Mouse (Mus musculus): ENCODE results near the gene Tfdp1.
A peak's percentile ranks its signal among the peaks of the same experiment; 100 is the strongest.
"Not testable (repeated sequence)": the region's sequence is repeated elsewhere in the genome, so short reads cannot be mapped to it uniquely, and the experiment has no call there.

Gene Tfdp1

DNA sequence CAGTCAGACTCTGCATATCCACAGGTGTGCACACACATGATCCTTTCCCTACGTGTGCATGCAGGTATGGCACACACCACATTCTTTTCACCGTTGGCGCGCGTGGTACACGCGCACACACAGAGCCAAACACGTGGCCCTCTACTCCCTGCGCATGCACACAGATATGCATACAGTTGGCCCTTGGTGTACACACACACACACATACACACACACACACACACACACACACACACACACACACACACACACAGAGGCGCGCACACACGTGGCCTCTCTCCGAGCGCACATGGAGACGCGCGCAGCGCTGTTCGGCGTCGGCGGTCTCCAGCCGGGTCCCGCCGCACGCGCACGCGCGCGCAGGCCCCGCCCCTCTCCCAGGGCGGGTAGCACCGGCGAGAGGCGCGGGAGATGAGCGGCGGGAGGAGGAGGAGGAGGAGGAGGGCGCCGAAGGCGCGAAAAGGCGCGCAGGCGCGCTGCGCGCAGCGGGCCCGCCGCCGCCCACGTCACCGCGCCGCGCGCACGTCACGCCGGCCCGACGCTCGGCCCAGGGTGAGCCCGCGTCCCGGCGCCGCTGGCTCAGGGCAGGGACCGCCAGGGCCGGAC lies at the start of gene Tfdp1:
TSS of gene Tfdp1 (plus strand) at position 497 of the 606 bp plus-strand sequence.
- peak; percentile 65 for DNase-seq (ENCODE audit: low spot score)

DNA sequence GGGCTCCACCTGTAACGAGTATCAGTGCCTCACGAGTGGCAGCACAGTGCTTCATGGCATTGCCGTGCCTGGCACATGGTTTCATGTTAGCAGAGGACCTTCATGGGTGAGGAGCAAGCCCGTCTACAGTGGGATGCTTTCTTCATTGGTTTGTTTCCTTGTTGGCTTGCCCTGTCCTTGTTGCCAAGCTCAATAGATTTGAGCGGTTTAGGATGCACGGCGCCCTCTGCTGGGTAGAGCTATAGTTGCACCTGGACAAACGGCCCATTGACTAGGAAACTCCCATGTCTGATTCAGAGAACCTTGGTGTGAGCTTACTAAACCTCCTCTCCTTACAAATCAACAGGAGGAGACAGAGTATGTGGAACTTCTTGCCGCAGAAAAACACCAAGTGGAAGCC lies 46.2 kb upstream of the Tfdp1 start:
- peak; percentile 80 for DNase-seq (ENCODE audit: low spot score)

DNA sequence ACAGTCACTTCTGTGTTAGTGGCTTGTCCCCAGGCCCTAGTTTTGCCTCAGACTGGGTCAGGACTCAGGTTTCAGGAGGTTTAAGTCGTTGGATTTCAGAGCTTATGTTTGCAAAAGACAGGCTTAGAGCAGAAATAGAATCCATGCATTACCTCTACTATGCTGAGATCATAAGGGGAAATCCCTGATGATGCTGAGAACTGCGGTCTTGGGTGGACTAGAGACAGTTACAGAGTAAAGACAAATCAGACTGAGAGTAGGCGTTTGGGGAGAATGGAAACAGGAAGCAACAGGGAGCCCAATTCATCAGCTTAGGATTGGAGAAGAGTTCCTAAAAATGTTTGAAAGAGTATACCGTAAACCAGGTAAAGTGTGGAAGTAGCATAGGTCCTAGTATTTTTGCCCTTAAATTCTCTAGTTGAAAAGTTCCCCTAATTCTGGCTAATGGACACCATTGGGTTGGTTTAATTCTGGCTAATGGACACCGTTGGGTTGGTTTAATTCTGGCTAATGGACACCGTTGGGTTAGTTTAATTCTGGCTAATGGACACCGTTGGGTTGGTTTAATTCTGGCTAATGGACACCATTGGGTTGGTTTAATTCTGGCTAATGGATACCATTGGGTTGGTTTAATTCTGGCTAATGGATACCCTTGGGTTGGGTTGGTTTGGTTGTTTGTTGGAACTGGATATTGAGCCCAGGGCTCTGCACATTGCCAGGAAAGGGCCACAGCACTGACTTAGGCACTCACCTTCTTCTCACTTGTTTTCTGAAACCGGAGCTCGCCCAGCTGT lies 44.7 kb upstream of the Tfdp1 start:
- DNase-seq (ENCODE audit: low spot score) = no peak

DNA sequence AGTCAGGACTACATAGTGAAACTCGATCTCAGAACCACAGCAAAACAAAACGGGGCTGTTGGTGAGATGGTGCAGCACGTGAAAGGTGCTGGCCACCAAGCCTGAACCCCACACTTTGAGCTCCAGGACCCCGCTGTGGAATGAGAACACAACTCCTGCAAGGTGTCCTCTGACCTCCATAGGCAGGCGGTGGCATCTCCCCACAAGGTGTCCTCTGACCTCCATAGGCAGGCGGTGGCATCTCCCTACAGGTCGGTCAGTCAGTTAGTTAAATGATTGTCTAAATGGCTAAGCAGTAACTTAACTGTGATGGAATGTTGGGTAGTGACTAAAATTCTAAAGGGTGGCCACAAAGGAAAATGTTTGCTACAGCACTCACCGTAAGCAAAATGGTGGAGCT lies 39.0 kb upstream of the Tfdp1 start:
- DNase-seq (ENCODE audit: low spot score) = no peak

DNA sequence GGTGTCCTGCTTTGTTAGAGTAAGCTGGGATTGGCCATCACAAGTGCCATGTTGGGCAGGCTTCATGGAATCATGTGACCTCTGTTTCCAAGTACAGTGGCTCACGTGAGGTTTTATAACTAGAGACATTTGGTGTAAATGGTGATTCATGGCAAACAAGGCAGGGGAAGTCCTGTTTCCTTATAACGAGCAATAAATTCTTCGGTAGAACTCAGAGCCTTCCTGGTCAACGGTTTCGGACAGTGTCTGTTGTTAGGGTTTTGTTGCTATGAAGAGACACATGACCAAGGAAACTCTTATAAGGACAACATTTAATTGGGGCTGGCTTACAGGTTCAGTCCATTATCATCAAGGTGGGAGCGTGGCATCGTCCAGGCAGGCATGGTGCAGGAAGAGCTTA lies 37.5 kb upstream of the Tfdp1 start:
- no peak for DNase-seq (ENCODE audit: low spot score)

DNA sequence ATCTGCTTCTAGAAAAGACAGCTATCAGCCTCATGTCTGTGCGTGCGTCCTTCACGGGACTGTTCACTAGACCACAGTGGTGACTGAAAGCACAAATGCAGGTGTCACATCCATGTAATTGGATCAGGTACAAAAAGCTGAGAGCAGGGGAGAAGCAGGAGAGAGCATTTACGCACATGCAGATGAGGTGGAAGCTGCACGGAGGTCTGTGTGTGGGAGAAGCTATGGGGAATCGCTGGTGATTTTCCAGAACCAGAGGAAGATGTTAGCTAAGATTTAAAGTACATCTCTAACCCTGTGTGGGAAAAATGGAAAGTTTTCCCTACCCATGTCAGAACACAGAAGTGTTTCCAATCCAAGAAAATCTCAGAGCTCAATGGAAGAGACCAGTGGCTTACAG lies 33.1 kb upstream of the Tfdp1 start:
- no peak for DNase-seq (ENCODE audit: low spot score)

DNA sequence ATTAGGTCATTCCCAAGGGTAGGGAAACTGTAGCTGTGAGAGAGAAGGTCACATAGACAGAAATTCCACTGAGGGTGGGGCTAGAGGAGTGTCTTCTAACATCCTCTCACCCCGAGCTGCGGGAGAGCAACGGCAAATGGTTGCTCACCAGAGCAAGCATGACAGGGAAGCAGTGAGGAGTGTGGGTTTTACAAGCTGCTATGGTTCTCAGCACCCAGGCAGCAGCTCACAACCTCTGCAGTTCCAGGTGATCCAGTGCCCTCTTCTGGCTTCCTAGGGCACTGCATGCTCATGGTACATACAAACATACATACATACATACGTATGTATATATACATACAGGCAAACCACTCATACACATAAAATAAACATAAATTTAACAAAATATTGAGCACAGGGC lies 32.7 kb upstream of the Tfdp1 start:
- no peak for DNase-seq (ENCODE audit: low spot score)

DNA sequence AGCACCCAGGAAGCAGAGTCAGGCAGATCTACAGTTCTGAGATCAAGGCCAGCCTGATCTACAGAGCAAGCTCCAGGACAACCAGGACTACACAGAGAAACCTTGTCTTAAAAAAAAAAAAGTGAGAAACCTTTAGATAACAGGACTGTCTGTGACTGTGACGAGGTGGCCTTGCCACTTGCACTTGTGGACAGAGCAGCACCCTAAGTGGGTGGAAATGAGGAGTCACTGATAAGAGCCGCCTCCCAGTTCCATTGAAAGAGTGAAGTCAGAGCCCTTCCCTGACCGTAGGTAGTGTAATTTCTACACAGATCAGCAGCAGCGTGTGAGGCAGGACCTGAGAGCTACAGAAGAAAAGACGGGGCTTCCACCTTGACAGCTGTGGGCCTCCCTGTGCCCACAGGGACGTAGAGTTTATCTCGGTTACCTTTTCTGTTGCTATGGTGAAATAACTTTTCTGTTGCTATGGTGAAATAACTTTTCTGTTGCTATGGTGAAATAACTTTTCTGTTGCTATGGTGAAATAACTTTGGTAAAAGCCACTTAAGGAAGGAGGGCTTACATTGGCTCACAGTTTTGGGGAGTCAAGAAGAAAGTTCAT lies 32.1 kb upstream of the Tfdp1 start:
- no peak for DNase-seq (ENCODE audit: low spot score)

DNA sequence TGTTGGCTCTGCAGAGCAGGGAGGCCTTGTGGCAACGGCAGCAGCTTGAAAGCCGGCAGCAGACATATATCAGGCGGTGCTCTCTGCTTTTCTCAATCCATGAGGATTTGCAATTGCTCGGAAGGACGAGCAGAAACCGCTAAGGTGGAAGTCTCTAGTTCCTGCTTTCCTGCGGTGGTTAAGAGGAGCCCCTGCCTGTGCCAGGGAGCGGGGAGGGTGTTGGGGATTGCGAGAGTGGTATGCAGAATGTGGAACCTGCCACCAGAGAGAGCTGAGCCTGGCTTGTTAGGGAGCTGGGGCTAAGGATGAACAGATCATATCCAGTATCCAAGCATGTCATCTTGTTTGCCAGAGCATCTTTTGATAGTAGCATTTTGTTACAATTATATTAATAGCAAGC lies 31.6 kb upstream of the Tfdp1 start:
- no peak for DNase-seq (ENCODE audit: low spot score)

DNA sequence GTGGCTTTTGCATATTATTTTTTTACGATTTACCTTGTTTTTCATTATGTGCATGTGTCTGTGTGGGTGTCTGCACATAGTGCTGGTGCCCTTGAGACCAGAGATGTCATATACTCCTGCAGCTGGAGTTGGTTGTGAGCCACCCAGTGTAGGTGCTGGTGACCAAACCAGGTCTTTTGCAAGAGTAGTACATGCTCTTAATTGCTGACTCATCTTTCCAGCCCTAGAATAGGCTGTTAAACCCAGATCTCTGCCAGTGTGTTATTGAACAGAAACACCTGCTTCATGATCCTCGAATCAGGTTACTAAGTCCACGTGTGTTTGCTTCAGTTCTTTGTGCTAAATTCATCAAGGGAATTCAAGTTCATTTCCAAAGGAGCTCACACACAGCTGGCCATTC lies 23.6 kb upstream of the Tfdp1 start:
- no peak for DNase-seq (ENCODE audit: low spot score)

DNA sequence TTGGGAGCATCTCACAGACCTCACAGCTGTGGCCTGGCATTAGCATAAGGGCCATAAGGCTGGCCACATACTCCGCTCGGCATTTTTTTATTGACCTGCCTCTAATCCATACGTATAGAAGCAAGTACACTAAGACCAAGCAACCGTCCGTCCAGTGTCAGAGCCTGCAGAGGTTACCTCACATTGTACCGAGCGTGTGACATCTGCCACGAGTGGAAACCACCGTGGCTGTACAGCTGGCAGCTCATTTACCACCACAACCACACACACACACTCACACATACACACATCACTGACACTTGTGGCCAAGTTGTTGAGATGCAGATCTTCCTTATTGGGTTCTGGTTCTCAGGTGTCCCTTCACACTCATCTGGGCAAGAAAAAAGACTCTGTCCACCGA lies 21.9 kb upstream of the Tfdp1 start:
- DNase-seq (ENCODE audit: low spot score) = no peak

DNA sequence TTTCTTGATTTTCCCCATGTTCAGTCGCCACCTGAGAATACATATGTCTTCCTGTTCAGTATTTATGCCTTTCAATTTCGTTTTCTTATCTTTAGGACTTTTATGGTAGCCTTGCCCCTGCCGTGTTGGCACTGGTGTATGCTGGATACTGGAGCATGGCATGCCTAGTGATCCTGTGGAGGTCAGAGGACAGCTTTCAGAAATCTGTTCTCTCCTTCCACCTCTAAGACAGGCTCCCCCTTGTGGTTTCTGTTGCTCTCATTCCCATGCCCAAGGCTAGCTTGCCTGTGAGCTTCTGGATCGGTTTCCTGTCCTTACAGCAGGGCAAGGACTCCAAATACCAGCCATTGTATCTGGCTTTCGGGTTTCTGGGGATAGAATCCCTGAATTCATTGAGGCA lies 12.0 kb upstream of the Tfdp1 start:
- no peak for DNase-seq (ENCODE audit: low spot score)

DNA sequence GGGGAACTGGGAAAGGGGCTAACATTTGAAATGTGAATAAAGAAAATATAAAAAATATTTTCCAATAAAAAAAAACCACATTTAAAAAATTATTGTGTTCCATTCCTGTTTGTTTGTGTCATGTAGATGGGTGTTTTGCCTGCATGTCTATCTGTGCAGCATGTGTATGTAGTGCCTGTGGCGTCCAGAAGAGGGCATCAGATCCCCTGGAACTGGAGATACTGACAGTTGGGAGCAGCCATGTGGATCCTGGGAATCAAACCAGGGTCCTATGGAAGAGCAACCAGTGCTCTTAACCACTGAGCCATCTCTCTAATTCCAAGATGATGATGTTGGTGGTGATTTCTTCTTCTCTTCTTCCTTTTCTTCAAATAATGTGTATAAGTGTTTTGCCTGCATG lies 3.9 kb upstream of the Tfdp1 start:
- DNase-seq (ENCODE audit: low spot score) = no peak

DNA sequence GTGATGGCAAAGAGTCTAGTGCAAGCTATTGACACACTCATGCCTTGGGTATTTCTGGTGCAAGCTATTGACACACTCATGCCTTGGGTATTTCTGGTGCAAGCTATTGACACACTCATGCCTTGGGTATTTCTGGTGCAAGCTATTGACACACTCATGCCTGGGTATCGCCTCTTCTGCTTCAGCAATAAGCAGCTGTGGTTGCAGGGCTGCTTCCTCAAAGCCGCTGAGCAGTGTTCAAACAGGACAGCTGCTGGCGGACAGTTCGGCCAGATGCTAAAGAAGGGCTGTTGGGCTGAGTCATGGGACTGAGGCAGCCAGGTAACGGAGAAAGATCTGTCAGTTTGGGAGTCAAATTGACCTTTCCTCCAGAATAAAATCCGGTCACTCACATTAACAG lies 1.3 kb upstream of the Tfdp1 start:
- not testable (repeated sequence) for DNase-seq (ENCODE audit: low spot score)

DNA sequence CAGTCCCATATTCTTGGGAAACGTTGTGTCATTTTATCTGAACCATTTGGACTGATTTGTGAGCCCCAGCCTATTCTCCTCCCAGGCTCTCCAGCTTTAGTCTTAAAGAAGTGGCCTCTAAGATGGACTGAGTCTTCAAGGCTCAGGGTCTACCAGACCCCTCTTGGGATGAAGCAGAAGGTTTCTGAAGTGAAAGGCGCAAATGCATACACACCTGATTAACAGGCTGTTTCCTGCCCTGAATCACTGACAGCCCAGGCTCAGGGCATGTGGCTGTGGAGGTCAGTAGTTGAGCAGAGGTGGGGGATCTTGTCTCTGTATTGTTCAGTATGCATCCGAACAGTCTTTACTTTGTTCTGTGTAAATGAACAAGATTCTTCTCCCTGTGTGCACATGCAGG lies 873 bp upstream of the Tfdp1 start:
- DNase-seq (ENCODE audit: low spot score) = no peak

DNA sequence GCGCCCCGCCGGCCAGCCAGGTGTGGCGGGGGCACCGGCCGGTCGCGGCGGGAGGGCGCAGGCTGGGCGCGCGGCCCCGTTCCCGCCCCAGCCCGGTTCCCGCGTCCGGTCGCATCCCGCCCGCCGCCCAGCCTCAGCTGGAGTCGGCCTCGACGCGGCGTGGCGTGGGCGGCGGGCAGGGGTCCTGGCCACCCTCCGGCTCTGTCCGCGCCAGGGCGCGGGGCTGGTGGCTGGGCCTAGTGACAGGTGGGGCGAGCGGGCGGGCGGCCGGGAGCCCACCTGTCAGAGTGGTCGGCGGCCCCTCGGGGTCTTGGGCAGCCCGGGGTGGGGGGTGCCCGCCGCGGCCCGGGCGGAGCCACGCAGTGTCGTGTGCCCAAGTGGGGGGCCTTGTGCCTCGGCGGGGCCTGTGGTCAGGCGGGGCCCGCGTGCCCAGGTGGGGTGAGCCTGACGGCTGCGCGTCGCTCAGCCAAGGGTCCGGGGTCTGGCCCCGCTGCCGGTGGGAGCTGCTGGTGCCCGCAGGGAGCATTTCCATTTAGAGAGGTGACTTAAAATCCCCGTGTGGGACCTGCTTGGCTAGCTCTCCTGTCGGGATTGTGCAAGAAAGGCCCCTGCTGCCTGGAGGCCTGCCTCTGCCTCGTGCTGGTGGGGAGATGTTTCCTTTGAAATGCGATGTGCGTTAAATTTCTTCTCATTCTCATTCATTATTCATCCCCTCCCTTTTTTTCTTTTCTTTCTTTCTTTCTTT lies 522 bp downstream of the Tfdp1 start:
- DNase-seq (ENCODE audit: low spot score) = peak; percentile 10

DNA sequence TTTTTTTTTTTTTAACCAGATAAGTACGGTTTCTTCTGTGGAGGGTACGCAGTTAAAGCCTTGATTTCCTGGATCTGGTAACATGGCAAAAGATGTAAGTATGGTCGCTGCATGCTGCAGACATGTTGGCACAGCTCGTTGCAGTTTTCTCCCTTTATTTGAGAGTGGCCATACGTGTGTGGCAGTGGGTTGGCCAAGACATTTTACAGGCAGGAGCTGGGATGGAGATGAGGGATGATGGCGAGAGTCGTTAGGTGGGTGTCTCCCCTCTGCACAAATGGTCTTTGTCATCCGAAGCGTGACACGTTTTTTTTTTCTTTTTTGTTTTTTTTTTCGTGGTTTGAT lies 1.1 kb downstream of the Tfdp1 start:
- DNase-seq (ENCODE audit: low spot score) = no peak

DNA sequence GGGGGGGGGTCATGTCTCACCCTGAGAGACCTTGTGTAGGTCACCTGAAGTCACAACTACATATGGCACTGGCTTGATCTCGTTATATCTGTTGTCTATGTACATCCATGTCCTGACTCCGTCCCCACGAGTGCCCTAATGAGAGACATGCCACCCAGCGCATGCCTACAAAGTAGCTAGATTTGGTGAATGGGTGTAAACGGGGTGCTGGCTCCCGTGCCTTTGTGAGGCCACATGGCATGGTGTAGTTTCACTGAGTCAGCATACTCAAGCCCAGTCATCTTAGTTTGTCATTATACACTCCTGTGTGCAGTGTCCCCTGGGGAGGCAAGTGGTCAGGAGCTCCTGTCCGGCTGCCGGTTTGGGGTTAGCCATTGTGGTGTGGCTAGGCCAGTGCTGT lies 2.1 kb downstream of the Tfdp1 start:
- no peak for DNase-seq (ENCODE audit: low spot score)

DNA sequence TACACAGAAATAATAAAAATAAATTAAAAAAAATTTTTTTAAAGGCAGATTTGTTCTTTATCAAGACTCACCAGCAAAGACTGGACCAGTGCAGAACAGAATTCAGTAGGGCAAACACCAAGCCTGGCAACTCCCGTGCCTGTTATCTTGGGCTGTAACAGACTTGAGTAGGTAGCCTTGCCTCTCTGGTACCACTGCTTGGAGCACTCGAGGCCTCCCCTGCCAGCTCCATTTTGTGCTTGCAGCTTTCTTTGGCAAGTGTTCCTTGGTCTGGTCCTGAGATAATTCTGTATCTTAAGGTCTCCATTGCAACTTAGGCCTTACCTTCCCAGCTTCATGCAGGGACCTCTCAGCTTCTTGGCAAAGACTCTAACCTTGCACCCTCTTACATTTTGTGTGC lies 3.8 kb downstream of the Tfdp1 start:
- no peak for DNase-seq (ENCODE audit: low spot score)

DNA sequence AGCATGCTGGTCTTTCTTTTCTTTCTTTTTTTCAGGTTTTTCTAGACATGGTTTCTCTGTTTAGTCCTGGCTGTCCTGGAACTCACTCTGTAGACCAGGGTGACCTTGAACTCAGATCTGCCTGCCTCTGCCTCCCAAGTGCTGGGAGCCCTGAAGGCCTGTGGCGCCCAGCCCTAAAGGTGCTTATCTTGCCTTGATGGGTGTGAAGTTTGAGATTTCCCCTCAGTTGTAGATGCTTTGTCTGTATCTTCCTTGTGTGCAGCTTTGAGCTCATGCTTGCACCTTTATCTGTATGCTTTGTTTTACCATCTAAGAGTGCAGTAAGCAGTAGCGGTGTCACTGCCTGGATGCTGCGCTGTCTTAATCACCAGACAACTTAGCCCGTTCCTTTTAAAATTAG lies 4.6 kb downstream of the Tfdp1 start:
- DNase-seq (ENCODE audit: low spot score) = no peak

DNA sequence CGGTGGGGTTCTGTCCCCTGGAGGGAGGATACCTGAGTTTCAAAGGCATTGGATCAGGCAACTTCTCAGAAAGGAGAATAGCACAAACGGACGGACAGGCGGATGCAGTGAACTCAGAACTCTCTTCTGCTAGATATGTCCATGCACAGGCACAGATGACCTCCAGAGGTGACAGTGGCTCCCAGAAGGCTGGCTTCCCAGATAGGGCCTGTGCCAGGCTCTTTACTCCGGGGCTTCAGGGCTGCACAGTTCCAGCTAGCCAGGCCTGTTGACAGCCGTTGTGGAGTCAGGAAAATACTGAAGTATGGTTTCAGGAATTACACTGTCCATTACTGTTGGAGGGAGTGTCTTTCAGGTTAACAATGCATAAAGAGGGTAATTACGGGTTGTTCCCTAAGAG lies 11.5 kb downstream of the Tfdp1 start:
- no peak for DNase-seq (ENCODE audit: low spot score)

DNA sequence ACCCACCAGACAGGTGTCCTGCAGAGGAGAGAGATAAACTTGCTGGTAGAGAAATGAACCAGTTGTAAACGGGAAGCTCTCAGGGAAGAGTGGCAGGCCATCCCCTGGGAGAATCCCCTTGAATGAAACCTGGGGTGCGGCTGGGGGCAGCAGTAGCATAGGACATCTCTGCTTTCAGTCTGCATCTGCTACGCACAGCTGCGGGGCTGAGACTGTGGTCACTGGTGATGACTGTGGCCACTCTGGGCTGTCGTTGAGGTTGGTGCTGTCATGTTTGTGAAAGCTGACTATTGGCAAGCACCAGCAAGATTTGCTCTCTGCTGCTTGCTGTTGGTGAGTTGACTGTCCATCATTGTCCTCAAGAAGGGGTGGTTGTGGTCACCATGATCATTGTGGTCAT lies 13.0 kb downstream of the Tfdp1 start:
- no peak for DNase-seq (ENCODE audit: low spot score)

DNA sequence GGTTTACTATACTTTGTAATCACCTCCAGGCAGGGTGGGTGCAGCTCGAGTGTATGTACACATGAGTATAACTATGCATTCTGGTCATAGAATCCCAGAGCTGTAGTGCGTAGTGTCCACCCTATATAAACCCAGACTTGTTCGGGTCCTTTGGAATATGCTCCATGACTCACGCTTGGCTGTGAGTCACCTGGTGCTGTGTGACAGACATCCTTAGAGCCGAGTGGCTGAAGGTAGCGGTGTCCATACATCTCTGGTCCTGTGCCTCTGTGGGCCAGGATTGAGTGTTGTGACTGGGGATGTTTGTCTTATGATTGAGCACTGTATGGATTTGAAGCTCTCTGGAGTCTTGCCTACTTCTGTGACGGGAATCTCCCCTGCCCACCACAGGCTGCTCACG lies 14.1 kb downstream of the Tfdp1 start:
- no peak for DNase-seq (ENCODE audit: low spot score)
